Mouse (Mus musculus) urinary bladder, postnatal 10 days (tissue): ENCODE data around the gene Vmn2r40.
"Not testable (repeated sequence)": the region's sequence is repeated elsewhere in the genome, so short reads cannot be mapped to it uniquely, and the experiment has no call there.

ENCODE experiments used
- DNase-seq: peaks from one replicate; pipeline ENCODE4 v3.0.0; 2022; ENCODE audit warnings: low spot score

Gene Vmn2r40

DNA sequence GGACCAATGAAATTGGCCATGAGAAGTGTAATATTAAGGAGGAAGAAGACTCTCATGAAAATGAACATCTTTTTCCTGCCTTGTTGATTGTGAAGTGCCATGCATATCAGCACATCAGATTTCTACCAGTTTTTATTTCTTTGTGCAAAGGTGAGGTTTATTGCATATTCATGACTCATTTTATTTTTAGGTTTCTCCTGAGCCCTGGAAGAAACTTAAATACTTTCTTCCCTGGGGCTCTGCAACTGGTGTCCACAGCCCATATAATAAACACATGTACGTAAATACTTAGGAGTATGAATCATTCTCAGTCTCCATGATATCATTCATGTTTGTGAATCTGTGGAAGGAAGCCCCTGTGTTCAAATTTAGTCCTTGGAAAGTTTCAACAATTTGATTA, at the start of gene Vmn2r40:
Vmn2r40 (minus strand) TSS at position 101 of the 400 bp plus-strand sequence.
- DNase-seq = not testable (repeated sequence)
